Mouse (Mus musculus) splenic B cell, adult 2 months (primary cell): Measurements from ENCODE around the gene Cabp7.

Experiments
- DNase-seq: peaks from one replicate; pipeline ENCODE4 v3.0.0-alpha.2; 2011; ENCODE audit warnings: low read depth, low spot score
- H3K27me3 ChIP-seq: 2 replicates; pipeline ENCODE4 v1.6.1; 2012; ENCODE audit warnings: mild to moderate bottlenecking, low read length, moderate library complexity, mixed read lengths; ENCODE audit not compliant: control insufficient read depth, poor library complexity, insufficient read depth, severe bottlenecking
- H3K36me3 ChIP-seq: 2 replicates; pipeline ENCODE4 v1.6.1; 2012; ENCODE audit warnings: mild to moderate bottlenecking, low read length, moderate library complexity, mixed read lengths; ENCODE audit not compliant: control insufficient read depth, poor library complexity, insufficient read depth, severe bottlenecking

Cabp7 gene

GRCm38 (mm10) chr11:4746733-4747132 lies at the start of gene Cabp7:
Cabp7 (minus strand) TSS chr11:4746778.
- no peaks in the 10 kb centered on the region for H3K36me3 ChIP-seq
- peaks cover 1% of the 10 kb centered on the region; the same call in 1 of the 2 replicates for H3K27me3 ChIP-seq
- DNase-seq = no peak

- H3K27me3 ChIP-seq = no peaks in the 10 kb centered on the region
- peaks cover 17% of the 10 kb centered on the region for H3K36me3 ChIP-seq
- DNase-seq = no peak
Observed at GRCm38 (mm10) chr11:4793006-4793405, 46.4 kb upstream of the Cabp7 start.

- no peaks in the 10 kb centered on the region for H3K27me3 ChIP-seq
- DNase-seq = no peak
Observed at GRCm38 (mm10) chr11:4791549-4791948, 45.0 kb upstream of the Cabp7 start.

GRCm38 (mm10) chr11:4789691-4790090 lies 43.1 kb upstream of the Cabp7 start:
- Histone ChIP-seq H3K27me3 (no peaks in the 10 kb centered on the region), H3K36me3 (peaks cover 24% of the 10 kb centered on the region)
- no peak for DNase-seq

More at GRCm38 (mm10) chr11:4791549-4791948, 45.0 kb upstream of the Cabp7 start:
- peaks cover 20% of the 10 kb centered on the region for H3K36me3 ChIP-seq

- no peak for DNase-seq
- peaks cover 22% of the 10 kb centered on the region for H3K36me3 ChIP-seq
Observed at GRCm38 (mm10) chr11:4784629-4785142, 38.1 kb upstream of the Cabp7 start.

GRCm38 (mm10) chr11:4783116-4783515 lies 36.5 kb upstream of the Cabp7 start:
- DNase-seq = no peak
- Histone ChIP-seq H3K36me3 (peaks cover 12% of the 10 kb centered on the region), H3K27me3 (no peaks in the 10 kb centered on the region)

More at GRCm38 (mm10) chr11:4784629-4785142, 38.1 kb upstream of the Cabp7 start:
- H3K27me3 ChIP-seq = no peaks in the 10 kb centered on the region

- DNase-seq = no peak
- no peaks in the 10 kb centered on the region for H3K27me3 ChIP-seq
- H3K36me3 ChIP-seq = peaks cover 5% of the 10 kb centered on the region
Observed at GRCm38 (mm10) chr11:4780927-4781326, 34.3 kb upstream of the Cabp7 start.

GRCm38 (mm10) chr11:4772925-4773324 lies 26.3 kb upstream of the Cabp7 start:
- H3K36me3 ChIP-seq = peaks cover 2% of the 10 kb centered on the region; the same call in 1 of the 2 replicates
- peak; percentile 68 for DNase-seq
- H3K27me3 ChIP-seq = no peaks in the 10 kb centered on the region

- Histone ChIP-seq H3K27me3 (no peaks in the 10 kb centered on the region), H3K36me3 (peaks cover 2% of the 10 kb centered on the region)
- DNase-seq = no peak
Observed at GRCm38 (mm10) chr11:4771756-4772155, 25.2 kb upstream of the Cabp7 start.

GRCm38 (mm10) chr11:4769881-4770280 lies 23.3 kb upstream of the Cabp7 start:
- Histone ChIP-seq H3K27me3 (no peaks in the 10 kb centered on the region), H3K36me3 (peaks cover 2% of the 10 kb centered on the region)
- no peak for DNase-seq

- no peak for DNase-seq
- H3K36me3 ChIP-seq = peaks cover 2% of the 10 kb centered on the region
- H3K27me3 ChIP-seq = no peaks in the 10 kb centered on the region
Observed at GRCm38 (mm10) chr11:4769293-4769692, 22.7 kb upstream of the Cabp7 start.

GRCm38 (mm10) chr11:4768399-4768798 lies 21.8 kb upstream of the Cabp7 start:
- DNase-seq = no peak
- H3K36me3 ChIP-seq = no peaks in the 10 kb centered on the region; the same call in 1 of the 2 replicates

GRCm38 (mm10) chr11:4764476-4764875 lies 17.9 kb upstream of the Cabp7 start:
- no peak for DNase-seq
- Histone ChIP-seq H3K27me3 (no peaks in the 10 kb centered on the region), H3K36me3 (no peaks in the 10 kb centered on the region; the same call in 1 of the 2 replicates)

More at GRCm38 (mm10) chr11:4768399-4768798, 21.8 kb upstream of the Cabp7 start:
- H3K27me3 ChIP-seq = no peaks in the 10 kb centered on the region

- H3K27me3 ChIP-seq = no peaks in the 10 kb centered on the region
- no peak for DNase-seq
- no peaks in the 10 kb centered on the region; the same call in 1 of the 2 replicates for H3K36me3 ChIP-seq
Observed at GRCm38 (mm10) chr11:4763631-4764030, 17.1 kb upstream of the Cabp7 start.

GRCm38 (mm10) chr11:4762511-4762910 lies 15.9 kb upstream of the Cabp7 start:
- no peaks in the 10 kb centered on the region for H3K27me3 ChIP-seq

GRCm38 (mm10) chr11:4761991-4762390 lies 15.4 kb upstream of the Cabp7 start:
- no peak for DNase-seq
- no peaks in the 10 kb centered on the region; the same call in 1 of the 2 replicates for H3K36me3 ChIP-seq

More at GRCm38 (mm10) chr11:4762511-4762910, 15.9 kb upstream of the Cabp7 start:
- H3K36me3 ChIP-seq = no peaks in the 10 kb centered on the region; the same call in 1 of the 2 replicates
- DNase-seq = no peak

More at GRCm38 (mm10) chr11:4761991-4762390, 15.4 kb upstream of the Cabp7 start:
- no peaks in the 10 kb centered on the region for H3K27me3 ChIP-seq
